Mouse (Mus musculus): ENCODE data around the gene Srrm3.

Gene Srrm3

GRCm38 (mm10) chr5:135869661-135870423, 63.2 kb downstream of the Srrm3 start:
- DNase-seq (ENCODE audit: low spot score in 2 of 2): no peak

- no peak for DNase-seq (ENCODE audit: low spot score in 2 of 2)
Observed at GRCm38 (mm10) chr5:135870505-135870904, 63.8 kb downstream of the Srrm3 start.

- DNase-seq (ENCODE audit: low spot score in 2 of 2): no peak
Observed at GRCm38 (mm10) chr5:135872996-135873395, 66.3 kb downstream of the Srrm3 start.

- DNase-seq (ENCODE audit: low spot score in 2 of 2): no peak
Observed at GRCm38 (mm10) chr5:135873753-135874152, 67.1 kb downstream of the Srrm3 start.

GRCm38 (mm10) chr5:135877180-135877579, 70.5 kb downstream of the Srrm3 start:
- DNase-seq (ENCODE audit: low spot score in 2 of 2): peak in 1 of 2 experiments; percentile 40

- no peak for DNase-seq (ENCODE audit: low spot score in 2 of 2)
Observed at GRCm38 (mm10) chr5:135877831-135878231, 71.1 kb downstream of the Srrm3 start.

- no peak for DNase-seq (ENCODE audit: low spot score in 2 of 2)
Observed at GRCm38 (mm10) chr5:135879449-135880158, 72.9 kb downstream of the Srrm3 start.

GRCm38 (mm10) chr5:135884641-135885040, 78.0 kb downstream of the Srrm3 start:
- no peak for DNase-seq (ENCODE audit: low spot score in 2 of 2)

- DNase-seq (ENCODE audit: low spot score in 2 of 2): no peak
Observed at GRCm38 (mm10) chr5:135887675-135888102, 81.0 kb downstream of the Srrm3 start, which contains the start of gene Hspb1. Gene Hspb1 (plus strand): TSS chr5:135887919.

- DNase-seq (ENCODE audit: low spot score in 2 of 2): no peak
Observed at GRCm38 (mm10) chr5:135888405-135889215, 81.9 kb downstream of the Srrm3 start.

- no peak for DNase-seq (ENCODE audit: low spot score in 2 of 2)
Observed at GRCm38 (mm10) chr5:135890323-135890722, 83.6 kb downstream of the Srrm3 start.

GRCm38 (mm10) chr5:135890920-135891319, 84.2 kb downstream of the Srrm3 start:
- no peak for DNase-seq (ENCODE audit: low spot score in 2 of 2)

- DNase-seq (ENCODE audit: low spot score in 2 of 2): no peak
Observed at GRCm38 (mm10) chr5:135892589-135893351, 86.1 kb downstream of the Srrm3 start.

- DNase-seq (ENCODE audit: low spot score in 2 of 2): no peak
Observed at GRCm38 (mm10) chr5:135894958-135895357, 88.3 kb downstream of the Srrm3 start.

GRCm38 (mm10) chr5:135898028-135898427, 91.3 kb downstream of the Srrm3 start:
- DNase-seq (ENCODE audit: low spot score in 2 of 2): no peak

- no peak for DNase-seq (ENCODE audit: low spot score in 2 of 2)
Observed at GRCm38 (mm10) chr5:135898995-135899394, 92.3 kb downstream of the Srrm3 start.

- DNase-seq (ENCODE audit: low spot score in 2 of 2): no peak
Observed at GRCm38 (mm10) chr5:135899833-135900232, 93.1 kb downstream of the Srrm3 start.

- DNase-seq (ENCODE audit: low spot score in 2 of 2): no peak
Observed at GRCm38 (mm10) chr5:135900701-135901100, 94.0 kb downstream of the Srrm3 start.

- DNase-seq (ENCODE audit: low spot score in 2 of 2): no peak
Observed at GRCm38 (mm10) chr5:135901354-135902095, 94.8 kb downstream of the Srrm3 start.

- DNase-seq (ENCODE audit: low spot score in 2 of 2): no peak
Observed at GRCm38 (mm10) chr5:135903058-135903457, 96.4 kb downstream of the Srrm3 start.
